Mouse (Mus musculus) hindlimb bud, embryonic 11.5 days (tissue): ENCODE measurements around the gene Nup107.
A peak's percentile ranks its signal among the peaks of the same experiment; 100 is the strongest.
"Not testable (repeated sequence)": the region's sequence is repeated elsewhere in the genome, so short reads cannot be mapped to it uniquely, and the experiment has no call there.

Source experiments
- DNase-seq: peaks from one replicate; pipeline ENCODE4 v3.0.0-alpha.2; 2012; ENCODE audit warnings: low read depth, low spot score; ENCODE audit errors: extremely low spot score

Gene Nup107

DNA sequence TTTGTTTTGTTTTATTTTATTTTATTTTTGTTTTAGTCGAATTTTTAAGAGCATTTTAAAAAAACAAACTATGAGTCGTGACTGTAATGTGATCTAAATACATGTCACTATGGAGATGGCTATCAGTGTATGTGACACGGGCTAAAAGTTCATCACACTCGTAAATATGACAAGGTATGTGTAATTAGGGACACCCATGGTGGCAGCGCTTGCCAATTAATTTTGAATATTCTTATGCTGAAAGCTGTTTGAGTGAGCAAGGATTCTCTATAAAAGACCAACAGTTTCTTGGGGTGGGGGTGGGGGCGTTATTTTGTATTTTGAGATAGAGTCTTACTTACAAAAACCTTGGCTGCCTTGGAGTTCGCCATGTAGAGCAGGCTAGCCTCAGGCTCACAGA lies 66.8 kb downstream of the Nup107 start:
- no peak for DNase-seq

DNA sequence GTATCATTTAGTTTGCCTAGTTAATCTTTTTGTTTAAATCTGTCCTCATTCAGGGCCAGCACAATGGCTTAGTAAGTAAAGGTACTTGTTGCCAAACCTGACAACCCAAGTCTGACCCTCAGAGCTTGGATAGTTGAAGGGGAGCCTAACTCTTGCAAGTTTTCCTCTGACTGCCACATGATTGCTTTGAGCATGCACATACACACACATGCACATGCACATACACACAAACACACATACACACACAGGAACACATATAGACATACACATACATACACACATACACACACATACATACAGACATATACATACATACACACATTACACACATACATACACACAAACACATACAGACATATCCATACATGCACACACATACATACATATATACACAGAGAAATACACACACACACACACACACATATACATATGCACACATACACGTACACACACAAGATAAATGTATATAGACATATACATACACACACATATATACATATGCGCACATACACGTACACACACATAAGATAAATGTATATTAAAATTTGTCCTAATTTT lies 67.6 kb downstream of the Nup107 start:
- no peak for DNase-seq

DNA sequence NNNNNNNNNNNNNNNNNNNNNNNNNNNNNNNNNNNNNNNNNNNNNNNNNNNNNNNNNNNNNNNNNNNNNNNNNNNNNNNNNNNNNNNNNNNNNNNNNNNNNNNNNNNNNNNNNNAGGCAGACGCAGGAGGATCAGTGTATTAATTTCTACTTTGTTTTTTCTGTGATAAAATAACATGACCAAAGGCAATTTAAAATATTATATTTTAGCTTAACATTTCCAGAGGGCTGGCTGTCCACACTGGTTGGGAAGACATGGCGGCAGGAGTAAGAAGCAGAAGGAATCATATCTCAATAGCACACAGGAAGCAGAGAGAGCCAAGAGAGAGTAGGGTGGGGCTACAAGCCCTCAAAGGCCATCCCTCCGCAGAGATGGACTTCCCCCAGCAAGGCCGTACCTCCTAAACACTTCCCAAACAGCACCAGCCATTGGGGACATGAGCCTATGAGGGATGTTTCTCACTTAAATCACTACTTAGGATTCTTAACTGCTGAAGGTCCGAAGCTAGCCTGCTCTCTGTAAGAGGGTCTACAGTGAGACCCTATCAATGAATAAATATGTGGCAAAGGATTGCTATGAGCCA lies 68.3 kb downstream of the Nup107 start:
- DNase-seq = no peak

DNA sequence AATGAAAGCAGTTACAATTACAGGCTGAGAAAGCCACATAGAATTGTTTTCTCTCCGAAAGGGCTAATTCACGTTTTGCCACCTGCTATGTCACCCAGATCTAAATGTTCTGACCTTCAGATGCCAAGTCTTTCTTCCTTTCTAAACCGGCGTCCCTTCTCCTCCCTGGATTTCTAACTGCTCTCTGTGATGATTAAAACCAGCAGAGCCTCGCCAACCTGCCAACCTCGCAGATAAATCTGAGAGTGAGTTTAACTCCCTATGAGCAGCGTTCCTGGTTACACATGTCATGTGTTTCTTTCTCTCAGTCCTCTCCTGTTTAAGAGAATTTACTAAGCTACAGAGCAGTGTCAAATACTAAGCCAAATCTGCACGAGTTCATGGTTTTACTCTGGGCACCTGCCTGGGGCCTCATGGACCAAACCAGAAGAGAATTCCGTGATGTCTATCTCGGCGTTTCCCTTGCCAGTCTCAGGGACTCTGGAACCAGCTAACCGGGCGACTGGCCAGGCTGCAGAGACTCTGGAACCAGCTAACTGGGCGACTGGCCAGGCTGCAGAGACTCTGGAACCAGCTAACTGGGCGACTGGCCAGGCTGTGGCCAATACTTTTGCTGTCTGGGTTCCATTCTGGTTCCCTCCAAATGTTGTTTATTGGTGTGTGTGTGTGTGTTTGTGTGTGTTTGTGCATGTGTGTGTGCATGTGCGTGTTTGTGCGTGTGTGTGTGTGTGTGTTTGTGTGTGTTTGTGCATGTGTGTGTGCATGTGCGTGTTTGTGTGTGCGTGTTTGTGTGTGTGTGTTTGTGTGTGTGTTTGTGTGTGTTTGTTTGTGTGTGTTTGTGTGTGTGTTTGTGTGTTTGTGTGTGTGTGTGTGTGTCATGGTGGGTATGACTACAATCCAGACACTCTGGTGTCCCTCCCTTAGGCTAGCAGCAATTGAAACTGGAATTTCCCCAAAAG lies 74.1 kb downstream of the Nup107 start:
- no peak for DNase-seq

DNA sequence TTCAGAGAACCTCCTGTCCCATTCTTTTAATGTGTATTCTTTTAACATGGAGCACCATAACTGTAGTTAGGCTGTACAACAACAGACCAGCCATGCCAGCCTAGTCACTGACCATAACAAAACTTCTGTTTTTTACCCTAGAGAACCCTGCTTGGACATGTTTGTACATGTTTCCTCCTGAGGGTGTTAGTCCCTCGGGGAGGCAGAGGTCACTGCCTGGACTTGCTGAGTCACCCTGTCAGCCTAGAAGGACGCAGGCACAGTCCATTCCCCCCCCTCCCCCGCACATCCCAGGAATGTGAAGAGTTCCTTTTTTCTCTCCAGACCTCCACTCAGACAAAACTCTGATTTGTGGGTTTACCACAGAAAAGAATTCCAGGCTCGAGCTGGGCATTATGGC lies 74.9 kb downstream of the Nup107 start:
- no peak for DNase-seq

DNA sequence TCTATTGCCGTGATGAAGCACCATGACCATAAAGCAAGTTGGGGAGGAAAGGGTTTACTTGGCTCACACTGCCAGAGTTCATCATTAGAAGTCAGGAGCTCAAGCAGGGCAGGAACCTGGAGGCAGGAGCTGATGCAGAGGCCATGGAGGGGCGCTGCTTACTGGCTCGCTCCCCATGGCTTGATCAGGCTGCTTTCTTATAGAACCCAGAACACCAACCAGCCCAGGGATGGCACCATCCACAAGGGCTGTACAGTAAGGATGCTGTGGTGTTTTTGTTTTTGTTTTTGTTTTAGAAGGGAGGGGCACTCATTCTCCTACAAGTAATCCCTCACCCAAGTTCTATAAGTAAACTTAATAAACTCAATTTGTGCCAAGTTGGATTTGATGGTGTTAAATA lies 75.8 kb downstream of the Nup107 start:
- DNase-seq = no peak

DNA sequence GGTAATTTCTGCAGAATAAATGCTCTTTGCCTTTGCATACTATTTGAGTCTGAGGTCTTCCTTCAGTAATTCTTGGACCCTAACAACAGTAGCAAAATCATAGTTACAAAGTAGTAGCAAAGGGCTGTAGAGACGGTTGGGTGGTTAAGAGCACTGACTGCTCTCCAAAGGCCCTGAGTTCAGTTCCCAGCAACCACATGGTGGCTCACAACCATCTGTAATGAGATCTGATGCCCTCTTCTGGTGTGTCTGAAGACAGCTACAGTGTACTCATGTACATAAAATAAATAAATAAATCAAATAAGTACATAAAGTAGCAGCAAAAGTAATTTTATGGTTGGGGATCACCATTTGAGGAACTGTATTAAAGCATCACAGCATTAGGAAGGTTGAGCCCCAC lies 76.9 kb downstream of the Nup107 start:
- DNase-seq = not testable (repeated sequence)

DNA sequence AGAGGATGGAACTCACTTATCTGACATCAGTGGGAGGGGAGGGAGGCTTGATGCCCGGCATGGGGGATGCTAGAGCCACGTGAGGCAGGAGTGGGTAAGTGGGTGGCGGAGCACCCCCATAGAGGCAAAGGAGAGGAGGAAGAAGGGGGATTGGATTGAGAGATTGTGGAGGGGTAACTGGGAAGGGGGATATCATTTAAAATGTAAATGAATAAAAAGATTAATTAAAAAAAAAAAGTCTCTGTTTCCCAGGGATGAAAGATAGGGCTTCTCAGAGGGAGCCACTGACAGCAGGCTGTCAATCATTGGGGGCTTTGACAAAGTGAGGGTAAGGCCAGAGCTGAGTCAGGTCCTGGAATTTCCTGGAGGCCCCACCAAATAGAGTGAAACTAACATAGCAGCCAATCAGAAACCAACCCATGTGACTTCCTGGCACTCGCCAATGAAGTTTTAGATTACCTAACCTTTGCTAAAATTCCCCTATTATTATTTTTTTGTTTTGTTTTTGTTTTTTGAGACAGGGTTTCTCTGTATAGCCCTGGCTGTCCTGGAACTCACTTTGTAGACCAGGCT lies 77.5 kb downstream of the Nup107 start:
- DNase-seq = no peak

DNA sequence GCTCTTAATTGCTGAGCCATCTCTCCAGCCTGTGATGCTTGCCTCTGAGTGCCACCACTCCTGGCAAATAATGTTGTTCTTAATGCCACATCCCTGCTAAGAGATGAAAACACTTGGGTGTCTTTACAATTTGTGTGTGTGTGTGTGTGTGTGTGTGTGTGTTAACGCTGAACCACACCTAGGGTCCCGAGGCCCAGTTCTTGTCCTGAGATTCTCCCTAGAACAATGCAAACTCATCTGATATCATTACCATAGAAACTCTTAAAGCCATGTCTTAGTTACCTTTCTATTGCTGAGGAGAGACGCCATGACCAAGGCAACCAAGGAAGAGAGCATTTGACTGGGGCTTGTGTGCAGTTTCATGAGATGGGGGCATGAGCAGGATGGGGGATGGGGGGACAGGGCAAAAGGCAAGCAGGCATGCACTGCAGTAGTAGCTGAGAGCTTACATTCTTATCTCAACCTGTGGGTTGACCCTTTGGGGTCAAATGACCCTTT lies 78.4 kb downstream of the Nup107 start:
- no peak for DNase-seq

DNA sequence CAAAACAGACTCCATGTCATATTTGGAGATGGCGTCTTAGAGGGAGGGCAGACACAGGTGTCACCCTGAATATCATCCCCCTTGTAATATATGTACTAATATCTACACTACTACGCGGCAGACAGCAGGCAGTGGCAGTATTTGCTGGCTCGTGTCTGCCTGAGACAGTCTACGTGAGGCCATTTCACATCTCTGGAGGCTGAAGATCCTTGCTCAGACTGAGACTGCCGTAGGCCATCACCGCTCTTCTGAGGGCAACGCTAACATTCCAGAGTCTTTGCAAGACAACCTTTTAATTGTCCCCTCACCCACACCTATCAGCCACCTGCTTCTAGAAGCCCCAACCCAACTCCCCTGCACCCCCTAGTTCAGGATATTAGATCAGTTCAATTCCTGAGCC lies 79.0 kb downstream of the Nup107 start:
- DNase-seq = no peak

DNA sequence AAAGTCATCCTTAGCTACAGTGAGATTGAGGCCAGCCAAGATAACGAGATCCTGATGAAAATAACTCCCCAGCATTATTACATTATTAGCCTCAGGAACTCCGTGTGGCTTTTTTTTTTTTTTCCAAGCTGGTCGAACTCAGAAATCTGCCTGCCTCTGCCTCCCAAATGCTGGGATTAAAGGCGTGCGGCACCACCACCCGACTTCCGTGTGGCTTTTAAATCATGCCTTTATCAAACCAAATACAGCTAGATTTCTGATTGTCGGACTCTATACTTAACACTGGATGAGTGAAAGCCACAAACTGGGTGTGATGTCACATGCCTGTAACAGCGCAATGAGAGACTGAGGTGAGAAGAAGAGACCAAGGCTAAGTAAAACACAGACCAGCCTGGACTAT lies 79.6 kb downstream of the Nup107 start:
- no peak for DNase-seq

DNA sequence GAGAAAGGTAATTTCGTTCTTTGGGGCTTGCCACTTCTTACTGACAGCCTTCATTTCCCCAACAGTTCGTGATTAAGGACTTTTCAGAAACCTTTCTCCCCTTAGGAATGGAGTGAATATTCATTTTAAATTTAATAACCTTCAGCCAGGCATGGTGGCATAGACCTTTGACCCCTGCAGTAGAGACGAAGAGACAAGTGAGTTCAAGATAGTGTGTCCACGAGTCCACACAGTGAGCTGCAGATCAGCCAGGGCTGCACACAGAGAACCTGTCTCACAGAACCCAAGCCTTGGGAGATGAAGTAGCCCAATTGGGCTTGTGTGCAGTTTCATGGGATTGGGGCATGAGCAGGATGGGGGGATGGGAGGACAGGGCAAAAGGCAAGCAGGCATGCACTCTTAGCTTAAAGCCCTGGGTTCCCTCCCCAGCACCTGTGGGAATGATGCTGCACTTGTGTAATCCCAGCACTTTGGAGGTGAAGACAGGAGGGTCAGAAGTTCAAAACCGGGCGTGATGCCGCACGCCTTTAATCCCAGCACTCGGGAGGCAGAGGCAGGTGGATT lies 80.2 kb downstream of the Nup107 start:
- DNase-seq = no peak

DNA sequence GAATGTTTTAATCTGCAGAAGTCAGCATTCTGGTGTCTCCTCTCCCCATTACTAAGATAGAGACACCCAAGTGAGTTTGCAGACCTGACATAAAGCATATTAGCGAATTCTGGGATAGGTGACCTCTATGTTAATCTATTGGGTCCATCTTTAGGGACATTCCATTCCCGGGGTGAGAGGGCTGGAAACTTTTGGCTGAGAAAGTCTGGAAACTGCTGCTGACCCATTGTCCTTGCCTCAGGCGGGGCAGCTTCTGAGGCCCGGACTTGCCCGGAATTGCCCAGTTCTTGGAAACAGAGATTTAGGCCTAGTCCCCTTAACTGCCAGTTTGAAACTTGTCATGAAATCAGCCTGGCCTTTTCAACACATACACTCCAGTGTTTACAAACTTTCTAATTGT lies 81.1 kb downstream of the Nup107 start:
- no peak for DNase-seq

DNA sequence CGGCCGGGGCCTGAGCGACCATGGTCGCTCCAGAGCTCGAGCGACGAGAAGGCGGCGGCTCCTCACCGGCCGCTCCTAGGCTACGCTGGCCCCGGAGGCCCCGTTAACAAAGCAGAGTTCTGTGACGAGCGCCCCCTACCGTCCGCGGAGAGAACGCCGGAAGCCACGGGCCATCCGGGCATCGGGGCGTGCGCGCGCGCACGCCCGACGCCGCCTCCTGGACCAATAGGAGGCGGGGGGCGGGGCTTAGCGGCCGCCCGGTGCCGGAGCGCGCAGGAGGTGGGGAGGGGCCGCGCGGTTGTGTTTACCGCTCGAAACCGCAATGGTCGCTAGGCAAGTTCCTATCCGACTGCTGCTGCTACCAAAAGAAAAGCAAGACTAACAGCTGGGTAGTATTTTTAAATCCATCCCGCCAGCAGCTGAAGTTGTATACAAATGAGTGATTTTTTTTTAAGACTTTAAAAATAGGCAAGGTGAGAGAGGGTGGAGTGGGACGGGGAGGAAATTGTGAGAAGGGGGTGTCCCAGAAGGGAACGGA lies 81.8 kb downstream of the Nup107 start, which contains the start of gene Mdm2:
Mdm2 (minus strand) TSS at position 155 of the 538 bp plus-strand sequence.
- DNase-seq = peak; percentile 73

DNA sequence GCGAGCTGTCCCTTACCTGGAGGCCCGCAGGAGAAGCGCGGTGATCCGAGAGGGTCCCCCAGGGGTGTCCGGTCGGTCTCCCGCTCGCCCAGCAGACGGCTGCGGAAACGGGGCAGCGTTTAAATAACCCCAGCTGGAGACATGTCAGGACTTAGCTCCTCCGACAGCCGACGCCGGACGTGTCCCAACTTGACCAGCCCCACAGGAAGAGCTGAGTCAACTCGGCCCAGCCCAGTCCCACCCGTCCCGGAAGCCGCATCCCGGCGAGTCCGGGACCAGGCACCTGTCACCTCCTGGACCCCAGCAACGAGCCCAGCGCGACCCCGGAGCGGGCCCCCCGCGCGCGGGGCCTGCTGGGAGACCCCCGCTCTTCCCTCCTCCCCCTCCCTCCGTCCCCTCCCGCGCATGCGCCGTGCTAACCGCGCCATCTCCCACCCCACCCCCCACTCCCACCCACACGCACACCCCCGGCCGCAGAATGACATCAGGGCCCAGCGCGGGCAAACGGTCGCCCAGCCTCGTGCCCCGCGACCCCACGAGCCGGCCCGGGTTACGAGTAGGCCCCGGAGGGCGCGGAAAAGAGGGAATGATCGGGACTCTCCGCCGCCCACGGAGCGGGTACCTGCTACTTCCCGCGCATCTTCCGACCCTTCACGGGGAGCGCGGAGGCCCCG lies 82.4 kb downstream of the Nup107 start:
- DNase-seq = no peak

DNA sequence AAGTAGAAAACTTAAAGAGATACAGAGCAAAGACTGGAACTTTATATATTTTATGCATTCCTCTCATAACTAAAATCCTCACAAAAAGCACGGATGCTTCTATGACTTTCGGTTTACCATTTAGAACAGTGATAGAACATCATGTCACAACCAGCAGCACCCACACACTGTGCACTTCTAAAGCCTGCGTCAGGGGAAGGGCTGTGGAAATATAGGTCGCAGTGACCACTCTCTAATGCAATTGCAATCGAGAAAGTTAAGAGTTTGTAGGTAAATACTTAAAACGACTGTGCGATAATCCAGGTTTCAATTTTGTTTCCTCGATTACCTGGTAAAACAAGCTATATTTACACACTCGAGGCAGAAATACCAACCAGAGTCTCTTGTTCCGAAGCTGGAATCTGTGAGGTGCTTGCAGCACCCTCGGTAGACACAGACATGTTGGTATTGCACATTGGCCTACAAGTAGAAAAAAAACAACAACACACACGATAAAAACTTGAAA lies 83.1 kb downstream of the Nup107 start:
- no peak for DNase-seq

DNA sequence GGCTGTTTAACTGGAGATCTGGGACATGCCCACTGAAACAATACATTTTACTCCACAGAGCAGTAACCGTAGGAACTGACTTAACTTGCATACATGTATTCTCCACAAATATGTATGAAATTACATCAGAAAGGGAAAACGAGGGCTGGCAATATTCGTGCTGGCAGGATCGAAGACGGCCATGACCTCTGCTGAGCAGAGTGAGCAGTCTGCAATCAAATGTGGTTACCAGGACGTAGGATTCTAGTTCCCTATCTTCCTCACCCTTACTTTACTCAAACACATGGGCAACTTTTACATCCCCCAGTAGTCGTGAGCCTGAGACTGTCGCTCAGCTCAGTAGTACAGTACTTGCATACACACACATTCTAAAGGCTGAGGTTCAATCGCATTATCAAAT lies 83.6 kb downstream of the Nup107 start:
- DNase-seq = no peak

DNA sequence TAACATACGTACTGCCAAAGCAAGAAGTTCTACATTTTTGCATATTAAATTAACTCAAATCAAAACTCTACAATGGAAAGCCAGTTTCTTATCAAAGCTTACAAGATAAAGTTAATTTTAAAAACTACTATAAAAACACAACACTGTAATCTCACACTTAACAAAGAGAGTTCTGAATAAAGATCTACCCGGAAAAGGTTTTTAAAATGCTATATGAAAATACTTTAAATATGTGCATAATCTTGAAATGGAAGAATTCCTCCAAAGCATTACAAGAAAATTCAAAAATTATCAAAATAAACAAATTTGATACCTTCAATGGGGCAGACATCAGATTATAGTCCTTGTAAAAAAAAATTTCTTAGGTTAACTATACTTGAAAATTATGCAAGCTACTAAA lies 84.1 kb downstream of the Nup107 start:
- DNase-seq = no peak

DNA sequence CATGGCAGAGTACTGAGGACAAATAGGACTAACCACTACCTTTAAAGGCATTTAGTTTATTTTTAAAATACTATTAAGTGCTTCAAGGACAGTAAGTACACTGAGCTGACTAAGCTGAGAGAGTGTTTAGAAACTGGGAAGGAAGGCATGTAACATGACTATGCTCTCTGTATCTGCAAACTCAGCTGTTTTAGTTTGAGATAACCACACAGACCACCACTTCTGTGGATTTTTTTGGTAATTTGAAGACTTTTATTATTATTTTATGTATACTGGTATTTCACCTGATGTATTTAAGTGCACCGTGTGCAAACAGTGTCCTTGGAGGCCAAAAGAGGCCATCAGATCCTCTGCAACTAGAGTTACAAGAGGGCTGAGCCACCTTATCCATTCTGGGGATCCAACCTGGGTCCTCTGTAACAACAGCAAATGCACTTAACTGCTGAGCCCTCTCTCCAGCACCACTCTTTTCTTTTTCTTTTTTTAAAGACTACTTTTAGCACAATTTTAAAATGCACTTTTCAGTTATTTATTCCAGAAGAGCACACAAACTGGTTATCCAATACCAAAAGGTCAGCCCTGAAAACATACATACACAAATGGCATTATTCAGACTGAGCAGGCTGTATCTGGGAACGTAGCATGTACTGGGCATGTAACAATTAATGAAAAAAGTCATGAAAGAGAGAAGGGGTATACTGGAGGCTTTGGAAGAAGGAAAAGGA lies 85.2 kb downstream of the Nup107 start:
- DNase-seq = no peak

DNA sequence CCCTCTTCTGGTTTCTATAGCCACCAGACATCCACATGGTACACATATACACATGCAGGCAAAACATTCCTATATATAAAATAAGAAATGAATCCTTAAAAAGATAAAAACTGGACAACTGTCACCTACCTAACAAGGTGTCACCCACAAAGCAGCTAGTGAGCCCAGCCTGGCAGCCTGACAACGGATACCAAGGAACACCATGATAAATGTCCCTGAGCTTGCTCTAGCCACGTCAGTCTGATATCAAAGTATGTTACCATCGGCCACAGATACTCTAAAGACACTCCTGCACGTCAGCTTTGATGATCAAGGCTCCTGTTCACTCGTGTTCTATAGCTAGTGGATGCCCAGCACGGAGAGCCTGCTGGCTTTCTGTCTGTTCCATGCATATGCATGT lies 86.1 kb downstream of the Nup107 start:
- no peak for DNase-seq
